Mouse (Mus musculus): Measurements from ENCODE around the gene Tlcd1.

GRCm38 (mm10) chr11:78146168-78146567 is 30.3 kb upstream of the Tlcd1 start:
- TF ChIP-seq CHD2 (IDR thresholded peaks at IDR 0.05; ENCODE audit: low read length): no peak
- no peak for TF ChIP-seq POLR2A (IDR thresholded peaks at IDR 0.05; ENCODE audit: control insufficient read depth in 1 of 2, insufficient read depth in 1 of 2, low read depth in 1 of 2, low read length in 2 of 2, poor library complexity in 1 of 2)
- TF ChIP-seq MAX (IDR thresholded peaks at IDR 0.05; ENCODE audit: low read length): no peak

All from MEL (cell line).